Mouse (Mus musculus) WW6 (cell line): ENCODE measurements at regions not wholly inside any gene's neighbourhood (a gene's known extent, or its start where the extent isn't known, plus 50 kb on each side); places are given as distances from the start of the nearest gene placed in this dataset.
A peak's percentile ranks its signal among the peaks of the same experiment; 100 is the strongest.

Experiments
- DNase-seq: peaks from one replicate; pipeline ENCODE4 v3.0.0-alpha.2; 2013; ENCODE audit warnings: low read depth, low spot score

DNA sequence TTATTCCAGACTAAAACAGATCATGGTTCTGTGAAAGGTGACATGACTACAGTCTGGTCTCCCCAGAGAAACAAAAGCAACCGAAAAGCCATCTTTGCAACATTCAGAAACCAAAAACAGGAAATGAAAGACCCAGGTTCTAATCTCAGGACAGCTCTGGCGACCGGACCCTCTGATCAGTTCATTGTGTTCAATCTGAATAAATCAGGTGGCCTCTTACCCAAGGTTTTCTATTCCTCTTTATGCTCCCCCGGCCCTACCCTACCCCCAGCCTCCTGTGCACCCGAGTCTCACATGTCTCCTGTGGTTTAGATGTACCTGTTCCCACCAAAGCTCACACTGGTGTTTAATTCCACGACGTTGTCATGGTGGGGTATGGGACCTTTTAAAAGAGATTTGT lies 238.6 kb upstream of the Jmjd1c start:
- no peak for DNase-seq

DNA sequence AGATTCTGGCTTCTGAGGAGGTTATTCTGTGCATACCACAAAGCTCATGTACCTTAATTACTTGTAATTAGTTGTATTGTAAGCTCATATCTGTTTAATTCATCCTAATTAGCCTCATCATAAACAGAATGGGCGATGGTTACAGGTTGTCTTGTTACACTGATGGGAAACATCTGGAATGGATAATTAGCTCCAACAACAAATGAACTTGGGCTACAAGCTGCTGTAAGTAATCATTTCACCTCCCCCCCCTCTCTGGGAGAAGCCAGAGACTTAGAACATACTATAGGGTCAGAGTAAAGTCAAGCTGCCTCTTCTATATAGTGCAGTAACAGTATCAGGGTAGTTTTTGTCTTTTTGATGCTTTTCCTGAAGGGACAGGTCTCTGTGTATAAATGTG lies 234.5 kb upstream of the Jmjd1c start:
- DNase-seq = no peak

DNA sequence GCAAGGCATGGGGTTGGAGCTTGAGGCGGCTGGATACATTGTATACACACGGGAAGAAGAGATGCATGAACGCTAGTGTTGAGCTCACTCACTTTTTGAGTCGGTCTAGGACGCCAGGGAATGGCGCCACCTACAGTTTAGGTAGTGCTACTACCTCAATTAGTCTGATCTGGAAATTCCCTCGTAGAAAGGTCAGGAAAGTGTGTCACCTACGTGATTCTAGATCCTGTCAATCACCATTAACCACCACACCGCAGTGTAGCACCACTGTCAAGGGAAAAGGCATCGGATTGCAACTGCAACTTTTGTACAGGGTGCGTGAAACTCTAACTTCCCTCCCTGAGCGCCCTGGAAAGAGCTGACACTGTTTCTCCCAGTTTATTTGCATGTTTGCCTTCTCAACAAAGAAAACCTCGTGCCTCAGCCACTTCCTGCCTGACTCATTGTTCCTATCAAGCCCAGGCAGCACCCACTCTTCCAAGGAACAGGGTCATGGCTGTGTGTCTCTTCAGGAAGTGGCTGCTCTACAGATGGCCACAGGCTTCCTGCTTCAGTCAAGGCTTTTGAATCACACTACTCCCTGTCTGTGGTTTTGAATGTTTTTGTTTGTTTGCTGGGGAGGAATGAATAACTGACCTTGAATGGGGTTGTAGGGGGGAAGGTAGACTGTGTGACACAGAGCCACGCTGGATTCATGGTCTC lies 231.6 kb upstream of the Jmjd1c start:
- peak; percentile 59 for DNase-seq

DNA sequence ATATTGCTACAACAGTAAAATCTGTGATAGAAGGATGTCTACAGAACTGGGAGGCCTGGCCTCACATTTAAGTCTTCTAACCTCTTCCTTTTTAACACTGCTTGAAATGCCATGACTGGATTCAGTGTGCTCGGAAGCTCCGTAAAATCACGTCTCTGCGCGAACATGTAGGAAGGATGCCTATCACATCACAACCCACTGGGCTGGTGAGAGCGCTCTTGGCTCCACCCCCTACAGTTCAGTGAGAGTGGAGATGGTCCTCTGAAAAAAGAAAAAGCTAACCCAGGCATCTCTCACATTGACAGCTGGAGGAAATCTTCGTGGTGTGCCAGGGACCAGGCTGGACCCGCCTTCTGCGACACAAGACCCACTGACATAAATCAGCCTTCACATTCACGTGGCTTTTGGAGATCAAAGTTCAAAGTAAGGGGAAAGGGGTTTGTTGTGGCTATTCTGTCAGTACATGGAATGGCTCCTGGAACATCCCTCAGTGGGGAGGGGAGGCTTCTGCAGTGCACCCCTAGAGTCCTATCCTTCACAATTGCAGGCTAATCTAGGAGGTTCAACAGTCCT lies 230.8 kb upstream of the Jmjd1c start:
- peak; percentile 14 for DNase-seq

DNA sequence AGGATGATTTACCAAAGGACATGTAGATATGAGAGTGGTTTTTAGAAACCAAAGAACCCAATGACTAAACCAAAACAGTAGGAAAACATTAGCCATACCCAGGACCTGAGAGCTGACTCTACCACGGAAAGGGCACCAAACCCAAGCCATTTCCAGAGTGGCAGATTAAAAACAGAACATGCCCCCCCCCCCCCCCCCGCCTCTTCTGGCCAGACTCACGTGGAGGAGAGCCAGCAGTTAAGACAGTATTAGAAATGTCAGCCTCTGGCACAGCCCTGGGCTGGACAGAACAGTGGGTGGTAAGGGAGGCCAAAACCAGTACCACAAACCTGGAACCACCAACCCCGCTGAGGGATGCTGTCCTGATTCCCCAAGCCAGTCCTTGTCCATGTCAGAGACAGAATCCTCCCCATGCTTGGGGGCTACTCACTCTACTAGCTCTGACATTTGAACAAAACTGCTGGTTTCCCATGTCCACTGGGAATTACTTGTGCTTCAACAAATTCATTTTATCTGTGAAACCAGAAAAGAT lies 224.7 kb upstream of the Jmjd1c start:
- no peak for DNase-seq

DNA sequence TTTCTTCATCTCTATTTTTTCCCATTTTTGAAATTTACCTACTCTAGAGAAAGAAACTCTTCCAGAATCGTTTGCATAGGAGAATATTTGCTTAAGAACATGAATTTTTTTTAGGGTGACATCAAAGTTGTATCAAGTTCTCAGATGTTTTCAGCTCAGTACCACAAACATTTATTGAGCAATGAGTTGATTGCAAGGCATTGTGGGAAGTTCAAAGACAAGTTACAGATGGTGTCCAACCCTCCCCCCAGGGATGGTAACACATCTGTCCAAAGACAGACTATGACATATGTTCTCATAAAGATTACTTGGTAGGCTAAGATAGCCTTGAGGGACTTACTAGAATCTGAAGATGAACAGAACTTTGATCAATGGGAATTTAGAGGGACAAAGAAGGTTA lies 224.3 kb upstream of the Jmjd1c start:
- no peak for DNase-seq

DNA sequence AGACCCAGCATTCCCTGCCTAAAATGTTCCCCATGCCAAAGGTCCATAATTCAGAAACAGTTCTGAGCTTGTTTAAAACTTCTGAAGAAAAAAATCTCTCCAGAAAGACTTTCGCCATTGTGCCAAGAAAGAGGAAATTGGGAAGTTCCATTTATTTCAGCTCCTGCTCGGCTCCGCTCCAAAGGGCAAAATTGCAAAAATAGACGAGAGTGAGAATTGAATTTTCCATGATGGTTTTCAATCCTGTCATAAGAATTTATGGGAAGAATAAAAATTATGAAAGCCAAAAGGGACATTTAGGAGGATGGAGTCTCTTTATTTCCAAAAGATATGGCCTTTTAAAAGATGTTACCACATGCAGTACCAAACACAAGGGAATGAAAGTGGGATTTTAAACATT lies 222.5 kb upstream of the Jmjd1c start:
- DNase-seq = no peak

DNA sequence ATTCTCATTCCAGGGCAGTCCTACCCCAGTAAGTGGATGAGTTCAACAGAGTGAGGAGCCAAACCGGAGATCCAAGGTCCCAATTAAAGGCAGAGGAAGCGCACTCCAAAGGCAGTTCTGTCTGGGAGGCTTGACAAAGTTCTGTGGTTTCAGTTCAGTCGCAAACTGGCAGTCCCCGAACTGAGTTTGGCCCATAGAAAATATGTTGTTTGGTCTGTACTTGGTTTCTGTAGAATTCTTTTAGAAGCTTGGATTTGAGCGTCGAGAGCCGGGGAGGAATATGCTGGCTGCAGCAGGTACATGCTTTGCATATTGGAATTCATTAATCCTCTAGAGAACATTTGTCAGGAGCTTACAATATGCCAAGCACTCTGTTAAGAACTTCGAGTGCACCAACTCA lies 216.9 kb upstream of the Jmjd1c start:
- no peak for DNase-seq

DNA sequence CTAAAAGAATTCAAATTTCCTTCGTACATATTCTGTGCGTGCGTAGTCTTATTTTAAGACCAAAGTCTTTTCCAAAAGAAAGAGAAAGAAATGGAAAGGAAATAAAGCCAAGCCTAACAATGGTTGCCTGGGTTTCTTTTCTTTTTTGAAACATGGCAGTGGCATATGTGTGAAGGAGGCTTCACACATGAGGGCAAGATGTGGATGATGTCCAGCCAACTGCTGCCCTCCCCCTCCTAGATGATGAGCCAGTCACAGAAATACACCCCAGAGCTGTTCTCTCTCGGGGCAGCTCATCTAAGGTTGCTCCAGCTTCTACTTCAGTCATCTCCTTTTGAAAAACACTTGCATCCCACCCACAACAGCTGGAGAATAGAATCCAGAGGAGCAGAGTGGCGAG lies 213.1 kb upstream of the Jmjd1c start:
- DNase-seq = no peak

DNA sequence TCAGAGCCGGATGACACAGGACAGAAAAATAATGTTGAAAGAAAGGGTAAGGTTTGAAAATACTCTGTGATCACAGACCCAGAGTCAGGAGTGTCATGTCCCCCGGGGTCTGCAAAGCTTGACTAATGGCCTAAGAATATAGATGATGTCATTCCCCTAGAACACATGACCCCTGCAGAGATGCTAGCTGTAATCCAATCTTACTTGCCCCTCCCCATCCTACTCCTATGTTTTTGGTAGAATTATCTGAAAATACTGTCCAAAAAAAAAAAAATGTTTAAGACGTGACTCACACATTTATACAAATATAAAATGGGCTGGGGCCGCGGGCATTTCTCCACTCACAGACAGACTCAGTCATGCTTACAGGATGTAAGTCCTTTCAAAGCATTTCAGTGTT lies 210.3 kb upstream of the Jmjd1c start:
- DNase-seq = no peak

DNA sequence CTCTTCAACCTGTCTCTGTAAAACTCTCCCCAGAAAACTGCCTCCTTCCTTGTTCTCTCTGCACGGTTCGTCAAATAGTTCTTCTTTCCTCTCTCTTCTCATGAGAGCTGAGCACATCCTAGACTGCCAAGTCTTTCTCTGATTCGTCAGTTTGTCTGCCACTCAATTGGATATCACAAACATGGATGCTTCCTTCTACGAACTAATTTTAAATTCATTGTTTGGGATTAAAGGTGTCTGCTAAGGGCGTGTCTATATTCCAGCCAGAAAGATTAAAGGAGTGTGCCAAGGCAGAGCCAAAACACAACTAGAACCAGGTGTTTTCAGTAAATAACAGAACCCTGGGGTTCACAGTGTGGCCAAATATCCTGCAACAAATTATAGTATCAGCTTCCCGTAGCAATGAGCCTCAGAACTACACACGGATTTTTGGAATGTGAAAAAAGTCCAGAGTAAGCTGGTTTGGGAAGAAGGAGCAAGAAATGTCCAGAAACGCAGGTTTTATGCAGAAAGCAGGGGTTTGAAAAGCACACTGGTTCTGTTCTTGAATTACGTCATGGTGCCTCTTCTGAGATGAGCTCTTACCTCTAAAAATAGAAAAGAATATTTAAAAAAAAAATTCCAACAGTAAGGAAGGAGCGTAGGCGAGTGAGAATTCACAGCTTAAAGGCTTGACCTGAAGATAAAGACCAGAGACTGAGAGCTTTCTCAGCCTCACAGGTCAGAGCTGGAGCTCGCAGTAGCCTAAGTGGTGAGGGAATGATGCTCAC lies 206.0 kb upstream of the Jmjd1c start:
- DNase-seq = no peak

DNA sequence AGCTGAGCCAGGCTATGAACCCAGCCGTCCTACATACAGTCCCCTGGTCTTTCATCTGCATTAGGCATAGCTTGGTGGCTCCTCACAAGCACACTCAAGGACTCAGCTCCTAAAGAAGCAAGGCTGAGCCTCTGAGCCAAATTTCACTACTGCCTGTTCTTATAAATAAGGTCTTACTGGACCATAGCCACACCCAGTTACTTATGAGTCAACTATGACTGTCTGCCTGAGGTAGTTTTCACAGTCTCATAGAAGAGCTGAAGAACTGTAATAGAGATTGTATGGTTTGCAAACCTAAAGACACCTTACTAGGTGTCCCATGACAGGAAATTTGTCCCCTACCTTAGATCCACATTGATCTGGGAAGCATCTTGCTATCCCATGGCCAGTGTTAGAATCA lies 204.1 kb upstream of the Jmjd1c start:
- DNase-seq = no peak

DNA sequence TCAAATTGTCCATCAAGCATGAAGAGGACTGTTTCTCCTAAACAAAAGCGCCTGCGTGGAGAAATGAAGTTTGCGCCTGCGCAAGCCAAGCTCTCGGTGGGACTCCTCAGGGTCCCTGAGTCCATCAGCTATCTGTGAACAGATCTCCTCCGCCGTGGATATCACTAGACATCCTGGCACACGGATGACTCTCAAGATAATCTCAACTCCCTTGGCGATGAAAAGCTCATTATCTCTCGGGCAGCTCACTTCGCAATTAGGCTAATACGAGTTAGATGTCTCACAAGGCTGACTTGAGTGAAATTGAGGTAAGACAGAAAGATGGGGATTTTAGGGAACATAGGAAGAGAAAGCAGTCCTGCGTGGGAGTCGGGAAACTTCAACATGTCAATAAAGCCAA lies 202.1 kb upstream of the Jmjd1c start:
- DNase-seq = no peak

DNA sequence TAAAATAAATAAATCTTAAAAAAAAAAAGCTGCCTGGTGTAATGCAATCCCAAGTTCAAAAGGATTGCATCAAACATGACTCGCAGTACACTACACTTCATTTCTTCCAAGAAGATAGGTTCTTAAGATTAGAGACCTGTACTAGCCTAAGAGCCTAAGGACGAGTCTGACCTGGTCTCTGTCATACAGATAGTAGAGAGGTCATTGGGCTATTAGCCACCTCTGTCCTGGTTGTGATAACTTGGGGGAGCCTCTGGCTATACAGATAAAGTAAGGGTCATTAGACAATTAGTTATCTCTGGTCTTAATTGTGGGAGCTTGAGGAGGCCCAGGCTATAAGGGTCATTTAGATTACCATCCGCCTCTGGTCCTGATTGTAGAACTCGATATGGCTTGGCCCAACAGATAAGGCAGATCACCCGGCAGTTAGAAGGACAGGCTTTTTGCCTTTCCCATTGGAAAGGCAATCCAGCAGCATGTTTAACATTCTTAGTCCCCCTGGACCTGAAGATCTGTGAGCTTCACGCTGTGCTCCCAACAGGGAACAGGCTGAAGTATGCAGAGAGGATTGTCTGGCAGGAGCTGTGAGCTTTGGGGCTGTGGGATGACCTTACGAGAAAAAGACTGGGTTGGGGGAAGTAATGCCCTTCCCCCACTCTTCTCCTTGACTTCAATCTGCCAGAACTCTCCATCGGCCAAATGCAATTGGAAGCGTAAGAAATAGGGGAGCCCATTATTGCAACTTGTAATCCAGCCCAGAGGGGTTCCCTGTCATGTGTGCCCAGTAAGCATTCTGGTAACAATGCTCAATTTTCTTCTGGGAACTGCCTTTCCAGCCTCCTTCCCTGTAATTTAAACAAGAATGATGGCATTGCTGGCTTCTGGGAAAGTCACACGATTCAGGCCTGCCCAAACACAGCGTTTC lies 199.0 kb upstream of the Jmjd1c start:
- DNase-seq = no peak

DNA sequence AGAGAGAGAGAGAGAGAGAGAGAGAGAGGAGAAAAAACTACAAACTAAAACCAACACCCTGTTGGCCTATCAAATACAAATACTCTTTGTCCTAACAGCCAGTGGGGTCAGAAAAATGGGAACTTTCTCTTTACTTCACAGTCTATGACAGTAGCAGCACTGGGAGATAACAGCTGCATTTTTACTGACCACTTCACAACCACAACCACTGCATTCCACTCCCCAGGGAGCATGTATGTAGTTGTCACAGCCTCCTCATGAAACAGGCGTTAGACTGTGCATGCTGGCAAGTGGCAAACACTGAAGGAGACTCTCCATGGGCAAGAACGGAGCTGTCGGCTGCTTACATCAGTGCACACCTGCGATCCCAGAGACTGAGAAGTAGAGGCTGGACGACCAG lies 196.2 kb upstream of the Jmjd1c start:
- no peak for DNase-seq

DNA sequence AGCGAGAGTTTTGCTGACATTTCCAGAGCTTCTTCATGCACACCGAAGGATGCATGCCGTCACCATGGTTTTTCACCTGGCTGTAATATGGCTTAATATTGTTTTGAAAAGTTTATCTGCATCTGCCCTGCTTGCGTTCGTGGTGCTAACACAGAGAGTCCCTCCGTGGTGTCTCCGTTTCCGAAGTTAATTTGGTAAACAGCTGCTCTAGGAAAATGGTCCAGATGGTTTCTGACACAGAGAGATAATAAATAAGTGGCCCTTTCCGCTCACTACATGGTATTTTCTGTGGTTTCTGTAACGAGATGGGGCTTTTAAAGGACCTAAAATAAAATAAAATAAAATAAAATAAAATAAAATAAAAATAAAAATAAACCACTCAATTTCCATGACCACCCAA lies 195.1 kb upstream of the Jmjd1c start:
- DNase-seq = no peak

DNA sequence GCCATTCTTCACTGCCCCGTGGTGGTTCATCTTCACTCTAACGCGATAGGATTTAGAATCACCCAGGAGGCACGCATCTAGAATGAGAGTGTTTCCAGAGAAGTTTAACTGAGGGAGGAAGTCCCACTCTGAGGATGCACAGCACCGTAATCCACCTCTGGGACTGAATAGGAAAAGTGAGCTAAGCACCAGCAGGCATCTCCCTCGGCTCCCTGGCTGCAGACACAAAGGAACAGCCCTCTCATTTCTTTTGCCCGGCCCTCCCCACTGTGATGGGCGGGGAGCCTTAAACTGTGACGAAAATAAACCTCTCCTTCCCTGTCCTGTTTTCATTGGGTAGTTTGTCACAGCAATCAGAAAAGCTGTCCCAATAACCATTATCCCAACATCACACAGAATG lies 194.1 kb upstream of the Jmjd1c start:
- DNase-seq = no peak

DNA sequence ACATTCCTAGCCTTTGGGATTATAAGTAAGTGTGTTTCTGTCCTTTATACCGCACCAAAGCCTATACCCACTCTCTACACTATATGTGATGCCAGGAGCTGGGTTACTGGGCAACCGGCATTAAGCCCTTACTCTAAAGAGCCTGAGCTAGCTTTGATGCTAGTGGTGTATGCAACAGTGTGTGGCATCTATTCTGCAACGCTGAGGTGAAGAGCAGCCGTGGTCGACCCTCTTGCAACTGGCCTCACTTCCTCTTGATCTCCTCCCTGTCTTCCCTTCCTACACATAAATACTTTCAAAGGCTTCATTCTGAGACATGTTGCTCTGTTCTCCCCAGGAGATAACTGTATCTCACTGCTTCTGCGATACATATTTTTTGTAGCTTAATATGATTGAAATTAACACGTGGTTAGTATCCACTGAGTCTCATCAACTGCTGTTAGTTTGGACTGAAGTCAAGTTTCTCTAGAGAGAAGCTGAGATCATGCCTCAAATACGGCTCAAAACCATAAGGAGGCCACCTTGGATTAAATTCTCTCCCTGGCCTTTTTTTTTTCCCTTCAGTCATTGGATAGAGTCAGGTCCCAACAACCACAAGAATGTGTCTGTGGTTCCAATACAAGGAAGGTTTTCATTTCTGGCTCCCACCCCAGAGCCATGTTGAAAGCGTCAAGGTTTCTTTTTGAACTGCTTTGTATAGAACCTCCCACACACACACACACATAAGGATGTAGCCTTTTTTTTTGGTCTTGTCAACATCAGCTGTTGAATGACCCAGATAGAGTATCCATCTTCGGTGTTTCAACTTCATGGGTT lies 191.2 kb upstream of the Jmjd1c start:
- DNase-seq = no peak

DNA sequence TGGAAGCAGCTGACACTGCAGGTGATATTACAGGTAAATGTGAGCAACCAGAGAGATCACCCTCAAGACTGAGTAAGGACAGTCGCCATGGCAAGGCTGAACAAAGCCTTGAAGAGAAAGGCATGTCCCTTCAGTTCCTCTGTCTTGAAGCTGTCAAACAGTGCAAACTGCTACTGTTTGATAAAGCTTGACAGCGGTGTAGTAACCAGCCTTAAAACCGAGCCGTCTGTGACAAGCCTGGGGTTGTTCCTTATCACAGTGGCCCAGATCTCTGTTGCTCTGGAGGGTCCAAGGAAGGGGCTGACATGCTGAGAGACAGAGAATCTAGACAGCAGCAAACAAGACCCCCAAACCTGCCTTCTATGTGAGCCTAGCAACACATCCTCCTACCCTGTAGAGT lies 188.1 kb upstream of the Jmjd1c start:
- DNase-seq = no peak

DNA sequence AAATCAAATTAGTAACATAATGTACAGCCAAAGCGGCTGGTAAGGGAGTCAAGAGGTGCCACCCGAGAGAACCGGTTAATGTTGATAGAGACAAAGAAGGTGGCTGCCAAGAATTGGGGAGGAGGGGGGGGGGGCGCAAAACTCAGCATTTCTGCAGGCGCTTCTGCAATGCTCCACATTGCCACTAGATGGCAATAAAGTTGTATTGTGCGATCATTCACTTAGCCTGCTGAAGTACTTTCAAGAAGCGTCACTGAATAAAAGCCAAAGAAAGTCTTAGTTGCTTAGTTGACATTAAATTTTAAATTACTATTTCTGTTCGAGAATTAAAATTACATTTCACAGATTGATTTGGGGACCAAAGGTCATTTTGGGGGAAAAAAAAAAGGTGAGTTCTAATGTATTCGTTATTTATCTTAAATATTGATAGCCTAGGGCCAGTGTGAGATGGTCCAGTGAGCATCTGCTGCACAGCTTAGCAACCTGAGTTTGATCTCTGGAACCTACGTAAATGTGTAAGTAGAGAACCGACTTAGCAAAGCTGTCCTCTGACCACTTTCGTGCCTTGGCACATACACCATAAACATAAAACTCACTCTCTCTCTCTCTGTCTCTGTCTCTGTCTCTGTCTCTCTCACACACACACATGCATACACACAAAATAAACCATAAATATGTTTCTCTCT lies 186.6 kb upstream of the Jmjd1c start:
- DNase-seq = no peak
